Mouse (Mus musculus) stomach, postnatal 0 days (tissue): ENCODE results near the gene Krtap3-1. TPM values are rescaled to one million over a fixed set of nuclear protein-coding genes. Genes with fewer than 3 reads are reported as not detected.

ENCODE experiments used
- ATAC-seq: fragments of 200-750 bp; cut with Nextera tagmentation; 2 replicates; pipeline ENCODE4 v1.8.0; 2017; ENCODE audit not compliant: low FRiP score, low TSS enrichment
- DNase-seq: peaks from one replicate; pipeline ENCODE4 v3.0.0-alpha.2; 2016; ENCODE audit warnings: low spot score
- H3K27ac ChIP-seq: fragments of 300-500 bp; sonication (generic); replicated peaks from 2 replicates; pipeline ENCODE4 v1.5.1; 2014; ENCODE audit warnings: mild to moderate bottlenecking, control low read depth
- H3K27me3 ChIP-seq: fragments of 300-500 bp; sonication (generic); 2 replicates; pipeline ENCODE4 v1.6.1; 2014; ENCODE audit warnings: low read length; ENCODE audit not compliant: control insufficient read depth, insufficient read depth
- H3K36me3 ChIP-seq: fragments of 300-500 bp; sonication (generic); 2 replicates; pipeline ENCODE4 v1.6.1; 2014; ENCODE audit warnings: low read length, mixed read lengths; ENCODE audit not compliant: control insufficient read depth, insufficient read depth
- H3K4me1 ChIP-seq: fragments of 300-500 bp; sonication (generic); replicated peaks from 2 replicates; pipeline ENCODE4 v1.6.1; 2014; ENCODE audit warnings: antibody characterized with exemption; ENCODE audit not compliant: control insufficient read depth, insufficient read depth
- H3K4me2 ChIP-seq: fragments of 300-500 bp; sonication (generic); replicated peaks from 2 replicates; pipeline ENCODE4 v1.6.1; 2014; ENCODE audit warnings: low read depth, mild to moderate bottlenecking, control low read depth, moderate library complexity
- H3K4me3 ChIP-seq: fragments of 300-500 bp; sonication (generic); 2 replicates; pipeline ENCODE4 v1.5.1; 2014; ENCODE audit warnings: low read depth, low read length, control low read depth
- H3K9ac ChIP-seq: fragments of 300-500 bp; sonication (generic); 2 replicates; pipeline ENCODE4 v1.6.1; 2014; ENCODE audit warnings: mild to moderate bottlenecking, low read length, control low read depth, mixed read lengths
- H3K9me3 ChIP-seq: fragments of 300-500 bp; sonication (generic); 2 replicates; pipeline ENCODE4 v1.6.1; 2016; ENCODE audit warnings: low read length; ENCODE audit not compliant: control insufficient read depth
- CTCF ChIP-seq: IDR thresholded peaks from 2 replicates; pipeline ENCODE4 v1.5.1; 2016; ENCODE audit warnings: antibody characterized with exemption, low read depth, mild to moderate bottlenecking, moderate library complexity
- EP300 ChIP-seq: optimal IDR thresholded peaks from 2 replicates; pipeline ENCODE3; 2016; ENCODE audit warnings: antibody characterized with exemption
- WGBS: fragments of 180-500 bp; shearing (Covaris S2); extraction: QIAGEN DNeasy Blood & Tissue Kit; methylation state at CpG from one replicate; pipeline ENCODE4 v1.1.7; 2014; 5-methylcytosine and 5-hydroxymethylcytosine counted together
- polyA plus RNA-seq: library from polyadenylated mRNA; unstranded; fragments of >200 nt; fragmentation: Nextera tagmentation; extraction: Ambion mirVana; gene quantifications from 2 replicates; pipeline ENCODE4 v1.2.1, GENCODE M21; 2015

Krtap3-1 gene
- polyA plus RNA-seq, 1 experiment from 2014 or later: not detected

DNA sequence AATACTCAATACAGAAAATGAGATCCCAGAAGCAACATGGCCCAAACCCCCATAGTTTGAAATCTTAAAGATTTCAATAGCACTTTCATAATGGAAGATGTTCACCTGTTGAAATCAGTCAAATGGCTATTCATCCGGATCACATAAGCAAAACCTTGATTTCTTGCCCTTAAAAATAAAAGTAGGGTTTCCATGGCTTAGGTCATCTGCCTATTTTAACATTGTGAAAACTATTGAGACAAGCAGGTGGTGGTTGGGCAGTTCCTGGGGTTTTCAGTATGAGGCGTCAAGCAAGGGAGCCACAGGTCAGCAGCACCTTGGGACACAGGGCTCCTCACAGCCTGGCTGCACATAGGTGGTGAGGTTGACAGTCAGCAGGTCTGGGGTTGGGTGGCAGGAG, 10.2 kb downstream of the Krtap3-1 start:
- no peak overlapping the region for H3K4me3 ChIP-seq
- H3K27ac ChIP-seq: no peak overlapping the region
- no peaks in the 10 kb centered on the region for H3K36me3 ChIP-seq
- H3K9me3 ChIP-seq: no peaks in the 10 kb centered on the region
- H3K27me3 ChIP-seq: no peaks in the 10 kb centered on the region
- TF ChIP-seq CTCF (no peak), EP300 (no peak)
- no peak overlapping the region for H3K9ac ChIP-seq
- DNase-seq (no peak), ATAC-seq (no peak)
- no peak overlapping the region for H3K4me2 ChIP-seq
- H3K4me1 ChIP-seq: no peaks in the 10 kb centered on the region
- WGBS: 90% methylated on average over 2 of the region's 2 CpGs

DNA sequence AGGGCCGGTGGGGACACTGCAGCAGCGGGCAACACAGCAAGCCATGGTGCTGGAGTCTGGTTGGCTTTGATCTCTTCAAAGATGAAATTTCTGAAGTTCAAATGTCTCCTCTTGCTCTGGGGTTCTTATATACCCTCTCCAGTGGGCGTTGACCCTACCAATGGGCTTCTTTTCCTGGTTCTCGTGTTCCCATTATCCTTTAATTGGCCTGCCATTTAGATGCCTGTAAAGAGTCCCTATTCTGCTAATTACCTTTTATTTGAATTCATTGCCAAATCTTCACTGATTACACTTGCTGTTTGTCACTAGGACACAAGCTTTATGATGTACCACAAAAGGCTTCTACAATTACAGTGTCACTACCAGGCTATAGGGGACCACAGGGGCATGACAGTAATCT, 15.7 kb downstream of the Krtap3-1 start, which contains the start of gene Krtap3-3:
Gene Krtap3-3 (minus strand): TSS at position 101 of the 400 bp plus-strand sequence.
- H3K27ac ChIP-seq: no peak within 1 kb of the TSS
- no peak within 1 kb of the TSS for H3K9ac ChIP-seq
- no peak for TF ChIP-seq CTCF
- no peak within 1 kb of the TSS for H3K4me2 ChIP-seq
- H3K4me1 ChIP-seq: no peaks in the 10 kb centered on the region
- 68% methylated on average over 2 of the region's 4 CpGs for WGBS
- H3K9me3 ChIP-seq: no peaks in the 10 kb centered on the region
- DNase-seq: no peak
- no peaks in the 10 kb centered on the region for H3K36me3 ChIP-seq
- no peak within 1 kb of the TSS for H3K4me3 ChIP-seq
- H3K27me3 ChIP-seq: no peaks in the 10 kb centered on the region
- no peak for ATAC-seq

DNA sequence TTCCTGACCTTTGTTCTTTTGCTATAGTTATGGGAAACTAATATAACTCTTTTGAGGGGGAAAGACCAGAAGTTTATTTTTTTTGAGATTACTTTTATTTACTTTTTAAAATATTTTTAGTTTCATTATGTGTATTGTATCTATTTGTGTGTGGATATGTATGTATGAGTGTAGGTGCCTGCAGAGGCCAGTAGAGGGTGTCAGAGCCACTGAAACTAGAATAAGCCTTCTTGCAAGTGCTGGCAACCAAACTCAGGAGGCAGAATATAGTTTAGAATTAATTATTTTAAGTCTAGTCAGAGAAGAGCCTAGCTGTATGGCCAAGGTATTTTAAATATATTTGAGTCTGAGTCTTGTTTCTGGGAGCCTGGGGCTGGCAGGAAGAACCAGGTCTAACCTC, 18.5 kb downstream of the Krtap3-1 start:
- Histone ChIP-seq H3K4me3 (no peak overlapping the region), H3K9ac (no peak overlapping the region), H3K4me2 (no peak overlapping the region), H3K9me3 (no peaks in the 10 kb centered on the region), H3K27ac (no peak overlapping the region), H3K27me3 (no peaks in the 10 kb centered on the region), H3K4me1 (no peaks in the 10 kb centered on the region), H3K36me3 (no peaks in the 10 kb centered on the region)
- ATAC-seq: no peak
- DNase-seq: no peak
- TF ChIP-seq EP300 (no peak), CTCF (peak; percentile 31; the same call in 1 of the 2 replicates)

DNA sequence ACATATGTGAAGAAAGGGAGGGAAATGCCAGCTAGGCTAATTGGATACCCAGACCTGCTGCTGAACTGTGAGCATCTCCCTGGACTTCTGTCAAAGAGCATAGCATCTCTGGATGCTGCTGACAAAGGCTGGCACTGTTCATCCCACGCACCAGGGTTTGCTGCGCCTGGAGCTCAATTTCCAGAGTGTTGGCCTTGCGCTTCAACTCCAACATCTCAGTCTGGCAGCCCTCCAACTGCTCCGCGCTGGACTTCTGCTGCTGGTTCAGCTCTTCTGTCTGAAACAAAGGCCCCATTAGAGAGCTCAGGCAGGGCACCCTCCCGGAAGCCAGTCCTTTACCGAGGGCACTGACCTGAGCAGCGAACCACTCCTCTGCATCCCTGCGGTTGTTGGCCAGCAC, 26.7 kb downstream of the Krtap3-1 start:
- no peak for ATAC-seq
- DNase-seq: peak; percentile 29

DNA sequence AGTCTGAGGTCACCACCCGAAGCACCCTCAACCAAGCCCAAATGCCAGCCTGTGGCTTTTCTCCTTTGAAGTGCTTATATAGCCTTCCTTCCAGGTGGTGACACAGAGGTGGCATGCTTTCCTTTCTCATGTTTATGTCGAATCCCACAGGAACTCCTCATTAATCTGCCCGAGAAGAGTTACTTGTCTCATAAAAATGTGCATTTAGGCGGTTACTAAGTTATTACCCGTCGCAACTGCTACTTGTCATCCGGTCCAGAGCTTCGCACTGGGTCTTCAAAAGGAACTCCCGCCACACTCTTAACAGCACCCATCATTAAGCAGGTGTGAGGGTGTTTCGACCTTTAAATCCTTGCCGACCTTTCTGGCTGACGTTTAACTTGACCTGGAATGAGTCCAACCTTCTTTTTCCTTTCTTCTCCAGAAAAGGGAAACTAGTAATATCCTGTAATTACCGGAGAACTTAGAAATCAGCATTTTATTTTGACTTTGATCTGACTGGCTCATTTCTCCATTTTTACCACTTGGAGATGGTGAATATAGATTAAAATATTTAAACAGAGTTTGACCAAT, 45.1 kb downstream of the Krtap3-1 start, which contains the start of gene Krt39:
Gene Krt39 (minus strand): TSS at position 51 of the 573 bp plus-strand sequence.
- ATAC-seq: no peak
- WGBS: 71% methylated on average over 13 of the region's 13 CpGs
- no peak for TF ChIP-seq CTCF
- no peaks in the 10 kb centered on the region for H3K27me3 ChIP-seq
- H3K4me3 ChIP-seq: no peak within 1 kb of the TSS
- no peak within 1 kb of the TSS for H3K9ac ChIP-seq
- H3K4me2 ChIP-seq: no peak within 1 kb of the TSS
- H3K36me3 ChIP-seq: no peaks in the 10 kb centered on the region
- no peaks in the 10 kb centered on the region for H3K4me1 ChIP-seq
- no peak within 1 kb of the TSS for H3K27ac ChIP-seq
- no peak for DNase-seq
- no peaks in the 10 kb centered on the region for H3K9me3 ChIP-seq

More for the DNA sequence above, 26.7 kb downstream of the Krtap3-1 start:
- Histone ChIP-seq H3K4me2 (no peak overlapping the region), H3K4me1 (no peaks in the 10 kb centered on the region), H3K27ac (no peak overlapping the region), H3K4me3 (no peak overlapping the region), H3K27me3 (no peaks in the 10 kb centered on the region), H3K9me3 (no peaks in the 10 kb centered on the region), H3K36me3 (no peaks in the 10 kb centered on the region), H3K9ac (no peak overlapping the region)
- 55% methylated on average over 9 of the region's 9 CpGs for WGBS
- TF ChIP-seq EP300 (no peak), CTCF (no peak)

Other genes starting within 250 kb of the Krtap3-1 start
- gene Krt25, start 243.7 kb downstream of the Krtap3-1 start, polyA plus RNA-seq: 0.12 TPM in 2 replicates
- not detected in 2 replicates for gene Krt26, start 228.7 kb downstream of the Krtap3-1 start, polyA plus RNA-seq
- not detected in 2 replicates for gene Krt27, start 215.5 kb downstream of the Krtap3-1 start, polyA plus RNA-seq
- 0.10 TPM in 1 of 2 replicates, not detected in the other for gene Krt28, start 191.7 kb downstream of the Krtap3-1 start, polyA plus RNA-seq
- 431 and 466 TPM in 2 replicates for gene Krt10, start 177.3 kb downstream of the Krtap3-1 start, polyA plus RNA-seq
- 0.16 and 0.21 TPM in 2 replicates for gene Krt12, start 144.4 kb downstream of the Krtap3-1 start, polyA plus RNA-seq
- gene Krt20, start 128.5 kb downstream of the Krtap3-1 start, polyA plus RNA-seq: 110 and 119 TPM in 2 replicates
- 204 and 221 TPM in 2 replicates for gene Krt23, start 73.5 kb downstream of the Krtap3-1 start, polyA plus RNA-seq
- 0.07 TPM in 1 of 2 replicates, not detected in the other for gene Krt39, start 45.3 kb downstream of the Krtap3-1 start, polyA plus RNA-seq
- not detected in 2 replicates for gene Krt40, start 23.5 kb downstream of the Krtap3-1 start, polyA plus RNA-seq
- not detected in 2 replicates for gene Krtap3-3, start 15.8 kb downstream of the Krtap3-1 start, polyA plus RNA-seq
- gene Krtap3-2, start 9.8 kb downstream of the Krtap3-1 start, polyA plus RNA-seq: 0.19 and 0.34 TPM in 2 replicates
- gene Gm11939, start 7.2 kb downstream of the Krtap3-1 start, polyA plus RNA-seq: not detected in 2 replicates
- gene Krtap1-5, start 14.4 kb upstream of the Krtap3-1 start, polyA plus RNA-seq: not detected in 2 replicates
- gene Krtap1-4, start 17.0 kb upstream of the Krtap3-1 start, polyA plus RNA-seq: not detected in 2 replicates
- not detected in 2 replicates for gene Krtap1-3, start 24.7 kb upstream of the Krtap3-1 start, polyA plus RNA-seq
- not detected in 2 replicates for gene Krtap9-3, start 31.5 kb upstream of the Krtap3-1 start, polyA plus RNA-seq
- gene Gm11938, start 36.7 kb upstream of the Krtap3-1 start, polyA plus RNA-seq: not detected in 2 replicates
- gene Gm11937, start 43.6 kb upstream of the Krtap3-1 start, polyA plus RNA-seq: not detected in 2 replicates
- gene Krtap2-4, start 48.2 kb upstream of the Krtap3-1 start, polyA plus RNA-seq: not detected in 2 replicates
- not detected in 2 replicates for gene Gm11562, start 53.8 kb upstream of the Krtap3-1 start, polyA plus RNA-seq
- not detected in 2 replicates for gene Krtap4-1, start 61.6 kb upstream of the Krtap3-1 start, polyA plus RNA-seq
- not detected in 2 replicates for gene Krtap4-2, start 68.5 kb upstream of the Krtap3-1 start, polyA plus RNA-seq
- not detected in 2 replicates for gene Krtap4-7, start 77.5 kb upstream of the Krtap3-1 start, polyA plus RNA-seq
- gene Gm11555, start 83.6 kb upstream of the Krtap3-1 start, polyA plus RNA-seq: not detected in 2 replicates
- gene Gm11563, start 92.3 kb upstream of the Krtap3-1 start, polyA plus RNA-seq: not detected in 2 replicates
- gene Krtap4-6, start 99.3 kb upstream of the Krtap3-1 start, polyA plus RNA-seq: not detected in 2 replicates
- not detected in 2 replicates for gene Gm14190, start 124.1 kb upstream of the Krtap3-1 start, polyA plus RNA-seq
- not detected in 2 replicates for gene Gm14180, start 167.7 kb upstream of the Krtap3-1 start, polyA plus RNA-seq
- gene Gm11595, start 206.3 kb upstream of the Krtap3-1 start, polyA plus RNA-seq: not detected in 2 replicates
- not detected in 2 replicates for gene Krtap4-8, start 214.1 kb upstream of the Krtap3-1 start, polyA plus RNA-seq
- not detected in 2 replicates for gene Krtap4-9, start 218.6 kb upstream of the Krtap3-1 start, polyA plus RNA-seq
- gene Gm11596, start 226.8 kb upstream of the Krtap3-1 start, polyA plus RNA-seq: not detected in 2 replicates
- not detected in 2 replicates for gene Gm11569, start 232.3 kb upstream of the Krtap3-1 start, polyA plus RNA-seq
- gene Gm11554, start 237.8 kb upstream of the Krtap3-1 start, polyA plus RNA-seq: not detected in 2 replicates
- not detected in 2 replicates for gene Krtap4-13, start 243.3 kb upstream of the Krtap3-1 start, polyA plus RNA-seq
- not detected in 2 replicates for gene Gm11564, start 249.0 kb upstream of the Krtap3-1 start, polyA plus RNA-seq